Mouse (Mus musculus) hindbrain, embryonic 16.5 days (tissue): Measurements from ENCODE around the gene Lamb1. TPM values are rescaled to one million over a fixed set of nuclear protein-coding genes. Genes with fewer than 3 reads are reported as not detected.

Experiments
- ATAC-seq: fragments of 200-750 bp; cut with Nextera tagmentation; 2 replicates; pipeline ENCODE4 v1.8.0; 2017; ENCODE audit warnings: moderate TSS enrichment, moderate library complexity
- H3K27ac ChIP-seq: fragments of 300-500 bp; sonication (generic); 2 replicates; pipeline ENCODE4 v1.5.1; 2014; ENCODE audit warnings: low read depth, mild to moderate bottlenecking, control low read depth, low read length, moderate library complexity
- H3K27me3 ChIP-seq: fragments of 300-500 bp; sonication (generic); replicated peaks from 2 replicates; pipeline ENCODE4 v1.6.1; 2014; ENCODE audit warnings: low read length; ENCODE audit not compliant: control insufficient read depth, insufficient read depth
- H3K36me3 ChIP-seq: fragments of 300-500 bp; sonication (generic); 2 replicates; pipeline ENCODE4 v1.6.1; 2014; ENCODE audit warnings: mild to moderate bottlenecking, low read length, moderate library complexity, mixed read lengths; ENCODE audit not compliant: control insufficient read depth, insufficient read depth
- H3K4me1 ChIP-seq: fragments of 300-500 bp; sonication (generic); 2 replicates; pipeline ENCODE4 v1.6.1; 2014; ENCODE audit warnings: low read depth, low read length; ENCODE audit not compliant: control insufficient read depth, insufficient read depth
- H3K4me2 ChIP-seq: fragments of 300-500 bp; sonication (generic); 2 replicates; pipeline ENCODE4 v1.6.1; 2014; ENCODE audit warnings: mild to moderate bottlenecking, low read length, control low read depth, moderate library complexity
- H3K4me3 ChIP-seq: fragments of 300-500 bp; sonication (generic); 2 replicates; pipeline ENCODE4 v1.5.1; 2014; ENCODE audit warnings: mild to moderate bottlenecking, low read length, control low read depth, moderate library complexity
- H3K9ac ChIP-seq: fragments of 300-500 bp; sonication (generic); 2 replicates; pipeline ENCODE4 v1.6.1; 2014; ENCODE audit warnings: low read depth, mild to moderate bottlenecking, control low read depth, low read length, moderate library complexity
- H3K9me3 ChIP-seq: fragments of 300-500 bp; sonication (generic); 2 replicates; pipeline ENCODE4 v1.6.1; 2014; ENCODE audit warnings: mild to moderate bottlenecking, low read length, moderate library complexity; ENCODE audit not compliant: control insufficient read depth
- WGBS: fragments of 180-500 bp; shearing (Covaris S2); extraction: QIAGEN DNeasy Blood & Tissue Kit; methylation state at CpG from one replicate; pipeline ENCODE4 v1.1.7; 2014; 5-methylcytosine and 5-hydroxymethylcytosine counted together
- polyA plus RNA-seq: library from polyadenylated mRNA; unstranded; fragments of >200 nt; fragmentation: Nextera tagmentation; extraction: Ambion mirVana; gene quantifications from 2 replicates; pipeline ENCODE4 v1.2.1, GENCODE M21; 2015

Gene Lamb1
- polyA plus RNA-seq, 1 experiment from 2014 or later = 16.9 TPM

DNA sequence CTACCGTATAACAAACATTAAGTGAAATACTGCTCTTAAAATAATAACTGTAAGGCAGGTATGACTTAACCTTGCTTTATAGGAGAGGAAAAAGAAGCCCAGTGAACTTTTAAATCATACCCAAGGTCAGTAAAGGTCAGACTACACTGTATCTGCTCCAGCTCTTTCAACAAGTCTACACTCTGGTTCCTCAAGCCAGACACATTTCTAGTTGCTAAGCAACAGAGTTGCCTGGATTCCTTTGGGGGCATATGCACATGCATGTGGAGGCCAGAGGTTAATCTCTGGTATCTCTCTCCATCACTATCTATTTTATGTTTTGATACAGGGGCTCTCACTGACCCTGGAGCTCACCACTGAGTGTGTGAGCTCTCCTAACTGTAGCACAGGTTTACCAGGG, 104.1 kb downstream of the Lamb1 start:
- 84% methylated on average over 1 of the region's 1 CpGs for whole genome bisulfite sequencing
- Histone ChIP-seq H3K27ac (no peak overlapping the region), H3K4me2 (no peak overlapping the region), H3K9ac (no peak overlapping the region), H3K9me3 (no peaks in the 10 kb centered on the region), H3K4me1 (no peaks in the 10 kb centered on the region), H3K27me3 (no peaks in the 10 kb centered on the region), H3K4me3 (no peak overlapping the region), H3K36me3 (no peaks in the 10 kb centered on the region)
- ATAC-seq = no peak

DNA sequence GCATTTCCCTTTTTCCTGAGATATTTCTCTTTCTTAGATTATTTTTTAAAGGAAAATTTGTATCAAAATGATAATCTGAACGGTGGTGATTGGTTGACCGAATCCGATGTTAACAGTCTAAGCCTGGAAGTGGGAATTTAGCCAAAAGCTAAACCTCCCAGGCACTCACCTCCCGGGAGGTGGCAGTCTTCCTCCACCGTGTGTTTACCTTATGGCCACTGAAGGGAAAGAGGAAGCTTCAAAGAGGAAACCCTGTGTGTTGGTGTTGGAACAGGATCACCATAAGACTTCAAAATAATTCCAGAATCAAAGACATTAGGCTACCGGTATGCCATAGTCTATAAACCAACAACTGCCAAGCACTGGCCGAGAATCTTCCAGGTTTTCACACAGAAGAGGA, 104.6 kb downstream of the Lamb1 start:
- Histone ChIP-seq H3K9me3 (no peaks in the 10 kb centered on the region), H3K9ac (no peak overlapping the region), H3K4me3 (no peak overlapping the region), H3K36me3 (no peaks in the 10 kb centered on the region), H3K4me1 (no peaks in the 10 kb centered on the region; the same call in 1 of the 2 replicates), H3K27me3 (no peaks in the 10 kb centered on the region), H3K4me2 (no peak overlapping the region), H3K27ac (no peak overlapping the region)
- 85% methylated on average over 7 of the region's 7 CpGs for WGBS
- ATAC-seq = no peak

DNA sequence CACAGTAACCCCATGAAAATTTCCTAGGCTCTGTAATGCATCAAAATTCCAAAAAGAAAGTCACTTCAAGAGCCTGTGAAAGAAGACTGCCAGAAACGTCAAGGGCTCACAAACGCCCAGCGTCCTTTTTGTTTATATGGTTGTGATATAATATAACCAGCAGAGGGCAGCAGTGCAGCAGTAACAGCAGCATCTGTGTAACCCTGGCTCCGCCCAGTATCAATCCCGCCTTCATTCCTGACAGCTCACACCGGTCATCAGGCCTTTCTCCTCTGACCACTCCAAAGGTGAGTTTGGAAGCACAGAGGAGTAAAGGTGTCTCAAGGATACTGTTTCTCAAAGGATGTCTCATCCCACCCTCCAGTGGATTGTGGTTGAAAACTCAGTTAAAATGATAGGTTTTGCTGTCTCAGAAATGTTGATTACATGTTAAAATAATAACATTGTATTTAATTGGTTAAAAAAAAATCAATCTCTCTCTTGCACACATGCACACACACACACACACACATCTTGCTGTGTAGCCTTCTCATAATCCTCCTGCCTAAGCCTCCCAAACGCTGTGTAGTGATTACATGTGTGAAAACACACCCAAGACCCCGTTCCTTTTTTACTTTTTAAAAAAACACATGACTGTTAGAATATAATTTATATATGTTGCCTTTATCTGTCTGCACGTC, 109.7 kb downstream of the Lamb1 start:
- peak overlapping the region; percentile 55 for H3K4me2 ChIP-seq
- peak overlapping the region; percentile 45; the same call in 1 of the 2 replicates for H3K9ac ChIP-seq
- no peaks in the 10 kb centered on the region for H3K9me3 ChIP-seq
- H3K4me1 ChIP-seq = peaks cover 5% of the 10 kb centered on the region
- 0 out of 2 replicates have a peak overlapping the region, but pooled peaks have one; percentile 16 for H3K4me3 ChIP-seq
- ATAC-seq = peak; percentile 89
- 34% methylated on average over 9 of the region's 9 CpGs for WGBS
- H3K36me3 ChIP-seq = no peaks in the 10 kb centered on the region
- no peak overlapping the region for H3K27ac ChIP-seq
- no peaks in the 10 kb centered on the region for H3K27me3 ChIP-seq

DNA sequence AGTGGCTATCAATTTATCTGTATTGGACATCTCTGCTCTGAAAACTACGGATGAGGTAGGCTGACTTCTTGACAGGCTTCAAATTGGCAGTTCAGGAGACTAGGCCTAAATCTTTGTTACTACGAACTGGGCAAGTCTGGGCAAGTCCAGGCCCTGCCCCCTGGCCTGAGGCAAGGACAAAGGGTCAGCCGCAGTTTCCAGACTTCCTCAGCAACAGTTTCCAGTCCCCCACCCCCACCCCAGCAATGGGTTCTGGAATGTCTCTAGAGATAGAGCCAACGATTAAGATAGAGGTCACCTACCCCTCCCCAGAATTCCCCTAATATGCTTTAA, 110.2 kb downstream of the Lamb1 start:
- ATAC-seq = no peak
- no peak overlapping the region for H3K27ac ChIP-seq
- no peaks in the 10 kb centered on the region for H3K9me3 ChIP-seq
- 74% methylated on average over 4 of the region's 4 CpGs for WGBS
- no peaks in the 10 kb centered on the region for H3K27me3 ChIP-seq
- no peaks in the 10 kb centered on the region for H3K36me3 ChIP-seq
- no peak overlapping the region for H3K9ac ChIP-seq
- peaks cover 5% of the 10 kb centered on the region for H3K4me1 ChIP-seq
- H3K4me2 ChIP-seq = no peak overlapping the region
- H3K4me3 ChIP-seq = no peak overlapping the region

DNA sequence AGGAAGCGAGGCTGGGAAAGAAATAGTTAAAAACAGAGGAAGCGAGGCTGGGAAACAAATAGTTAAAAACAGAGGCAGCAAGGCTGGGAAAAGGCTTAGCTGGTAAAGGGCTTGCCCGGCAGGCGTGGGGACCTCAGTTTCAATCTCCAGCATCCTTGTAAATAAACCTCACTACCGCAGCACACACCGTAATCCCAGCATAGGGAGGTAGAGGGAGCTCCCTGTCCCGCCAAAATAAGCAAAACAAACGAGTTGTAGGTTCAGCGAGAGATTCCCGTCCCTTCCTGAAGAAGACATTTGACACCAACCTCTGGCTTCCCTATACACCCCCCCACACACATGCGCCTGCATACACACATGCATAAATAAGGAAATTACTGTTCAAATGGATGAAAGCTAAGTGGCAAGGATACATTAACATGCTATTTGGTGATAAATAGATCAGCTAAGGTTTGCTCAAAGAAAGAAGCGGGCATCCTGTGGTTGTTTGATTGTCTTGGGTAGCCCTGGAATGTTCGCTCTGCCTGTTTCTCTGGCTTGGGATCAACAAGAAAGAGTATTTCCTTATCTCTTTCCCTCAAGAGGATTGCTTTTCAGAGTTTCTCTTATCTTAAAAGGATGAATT, 111.4 kb downstream of the Lamb1 start:
- 14% methylated on average over 13 of the region's 13 CpGs for WGBS
- peak; percentile 22; the same call in 1 of the 2 replicates for ATAC-seq

DNA sequence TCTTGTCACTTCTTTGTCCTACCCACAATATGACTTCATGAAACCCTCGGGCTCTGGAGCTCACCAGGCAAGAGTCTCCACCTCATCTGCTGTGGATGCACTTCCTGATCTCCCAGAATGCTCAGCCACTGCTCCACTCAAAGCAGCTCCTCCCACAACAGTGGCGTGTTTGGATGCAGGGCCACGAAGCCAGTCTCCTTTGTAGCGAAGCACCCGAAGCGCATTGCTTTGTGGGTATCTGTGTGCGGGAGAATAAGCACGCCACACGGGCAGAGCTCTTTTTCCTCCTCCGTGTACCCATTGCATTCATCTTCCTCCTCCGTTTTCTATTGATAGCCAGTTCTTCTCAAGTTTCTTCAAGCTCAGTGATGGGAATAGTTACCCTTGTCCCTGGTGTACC, 112.2 kb downstream of the Lamb1 start:
- H3K27ac ChIP-seq = no peak overlapping the region
- no peaks in the 10 kb centered on the region for H3K9me3 ChIP-seq
- H3K4me3 ChIP-seq = no peak overlapping the region
- 82% methylated on average over 11 of the region's 11 CpGs for WGBS
- no peak overlapping the region for H3K9ac ChIP-seq
- H3K36me3 ChIP-seq = no peaks in the 10 kb centered on the region
- H3K27me3 ChIP-seq = no peaks in the 10 kb centered on the region
- ATAC-seq = no peak
- H3K4me1 ChIP-seq = peaks cover 5% of the 10 kb centered on the region
- no peak overlapping the region for H3K4me2 ChIP-seq

More for the DNA sequence above, 111.4 kb downstream of the Lamb1 start:
- H3K4me3 ChIP-seq = peak overlapping the region; percentile 38
- H3K9ac ChIP-seq = peak overlapping the region; percentile 27; the same call in 1 of the 2 replicates
- H3K27ac ChIP-seq = no peak overlapping the region
- H3K4me1 ChIP-seq = peaks cover 5% of the 10 kb centered on the region
- no peaks in the 10 kb centered on the region for H3K9me3 ChIP-seq
- peak overlapping the region; percentile 61 for H3K4me2 ChIP-seq
- H3K36me3 ChIP-seq = no peaks in the 10 kb centered on the region
- no peaks in the 10 kb centered on the region for H3K27me3 ChIP-seq

Other genes starting within 250 kb of the Lamb1 start
- 0.05 and 0.06 TPM in 2 replicates for gene Fam110c, start 191.4 kb upstream of the Lamb1 start, polyA plus RNA-seq
- gene Gm6993, start 24.5 kb upstream of the Lamb1 start, polyA plus RNA-seq = not detected in 2 replicates
- gene Dld, start 86.2 kb downstream of the Lamb1 start, polyA plus RNA-seq = 122 and 130 TPM in 2 replicates
- gene Slc26a3, start 125.6 kb downstream of the Lamb1 start, polyA plus RNA-seq = 0.09 and 0.11 TPM in 2 replicates
- 13.3 and 19.9 TPM in 2 replicates for gene Cbll1, start 234.4 kb downstream of the Lamb1 start, polyA plus RNA-seq